Mouse (Mus musculus) testis, postnatal 10 days (tissue): Measurements from ENCODE around the gene Gm20403.
"Not testable (repeated sequence)": the region's sequence is repeated elsewhere in the genome, so short reads cannot be mapped to it uniquely, and the experiment has no call there.

Source experiments
- DNase-seq: peaks from one replicate; pipeline ENCODE4 v3.0.0; 2021; ENCODE audit warnings: low spot score

The Gm20403 gene

DNA sequence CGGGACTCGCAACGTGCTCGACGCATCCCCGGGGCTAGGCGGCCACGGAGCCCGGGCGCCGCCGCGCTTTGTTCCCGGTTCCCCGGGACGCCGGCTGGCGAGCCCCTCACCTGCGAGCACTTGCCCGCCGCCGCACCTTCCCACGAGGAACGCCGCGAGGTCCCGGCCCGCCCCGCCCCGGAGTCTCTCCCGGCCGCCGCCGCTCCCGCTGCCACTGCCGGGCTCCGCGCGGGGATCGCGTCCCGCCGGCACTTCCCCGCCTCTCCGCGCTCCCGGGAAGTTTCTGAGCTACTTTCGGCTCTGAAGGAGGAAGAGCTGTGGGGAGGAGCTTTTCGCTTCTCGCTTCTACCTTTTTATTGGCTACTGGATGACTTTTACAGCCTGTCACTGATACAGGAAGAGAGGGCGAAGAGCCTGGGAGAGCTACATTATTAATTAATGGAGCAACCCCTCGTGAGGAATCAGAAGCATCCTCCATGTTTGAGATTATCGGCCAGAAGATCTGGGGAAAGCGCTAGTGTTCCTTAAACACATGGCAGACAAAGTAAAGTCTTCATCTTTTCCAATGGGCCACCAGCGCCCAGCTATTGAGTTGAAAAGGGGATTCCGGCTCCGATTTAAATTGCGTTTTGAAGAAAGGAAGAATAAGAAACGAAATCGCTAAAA is at the start of gene Gm20403:
TSS of gene Gm20403 (minus strand) at position 478 of the 666 bp plus-strand sequence.
- peak; percentile 67 for DNase-seq

- no peak for DNase-seq
These were observed 40.8 kb upstream of the Gm20403 start for GRCm38 (mm10) chr12:55027088-55027487.

DNA sequence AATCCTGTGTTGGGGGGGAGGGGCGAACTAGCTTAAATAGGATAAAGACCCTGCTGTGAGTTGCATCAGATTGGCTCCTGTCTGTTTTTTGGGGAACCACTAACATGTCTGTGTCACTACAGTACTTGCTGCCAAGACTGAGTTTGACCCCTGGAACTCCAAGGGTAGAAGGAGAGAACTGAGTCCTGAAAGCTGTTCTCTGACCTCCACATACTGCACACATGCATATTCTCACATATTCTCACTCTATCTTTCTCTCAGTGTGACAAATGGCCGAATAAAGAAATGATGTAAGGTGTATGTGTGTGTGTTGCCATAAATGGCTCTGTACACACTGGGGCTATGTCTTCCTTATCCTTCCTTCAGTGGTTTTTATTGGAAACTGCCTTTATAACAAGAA is 37.0 kb upstream of the Gm20403 start:
- no peak for DNase-seq

DNA sequence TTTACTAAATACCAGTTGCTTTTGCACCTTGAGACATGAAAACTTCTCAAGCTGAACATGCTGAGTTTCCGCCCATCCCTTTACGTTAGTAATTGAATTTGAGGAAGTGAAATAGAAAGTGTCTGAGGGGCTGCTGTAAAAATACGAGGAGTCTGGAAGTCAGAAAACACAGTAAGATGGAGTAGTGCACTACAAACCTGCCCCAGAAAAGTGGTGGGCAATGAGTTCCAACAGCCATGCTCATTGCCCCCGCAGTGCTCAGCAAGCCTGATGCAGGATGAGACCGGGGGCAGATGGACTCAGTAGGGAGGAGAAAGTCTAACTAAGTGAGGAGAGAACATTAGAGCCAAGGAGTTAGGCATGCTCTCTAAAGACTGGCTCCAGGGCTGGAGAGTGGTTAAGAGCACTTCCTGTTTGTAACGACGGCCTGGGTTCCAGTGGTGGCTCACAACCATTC is 33.1 kb upstream of the Gm20403 start:
- no peak for DNase-seq

GRCm38 (mm10) chr12:55017119-55017721 is 30.9 kb upstream of the Gm20403 start:
- no peak for DNase-seq

- no peak for DNase-seq
These were observed 30.2 kb upstream of the Gm20403 start for GRCm38 (mm10) chr12:55016339-55017118.

- no peak for DNase-seq
These were observed 29.1 kb upstream of the Gm20403 start for GRCm38 (mm10) chr12:55015428-55015827.

- DNase-seq: no peak
These were observed 27.5 kb upstream of the Gm20403 start, which contains the start of gene Baz1a for GRCm38 (mm10) chr12:55013626-55014398. Baz1a (minus strand) TSS chr12:55014348.

- DNase-seq: no peak
These were observed 26.7 kb upstream of the Gm20403 start for GRCm38 (mm10) chr12:55013031-55013430.

- DNase-seq: no peak
These were observed 21.2 kb upstream of the Gm20403 start for GRCm38 (mm10) chr12:55007361-55008008.

- DNase-seq: no peak
These were observed 19.7 kb upstream of the Gm20403 start for GRCm38 (mm10) chr12:55006071-55006470.

- no peak for DNase-seq
These were observed 18.1 kb upstream of the Gm20403 start for GRCm38 (mm10) chr12:55004396-55004795.

DNA sequence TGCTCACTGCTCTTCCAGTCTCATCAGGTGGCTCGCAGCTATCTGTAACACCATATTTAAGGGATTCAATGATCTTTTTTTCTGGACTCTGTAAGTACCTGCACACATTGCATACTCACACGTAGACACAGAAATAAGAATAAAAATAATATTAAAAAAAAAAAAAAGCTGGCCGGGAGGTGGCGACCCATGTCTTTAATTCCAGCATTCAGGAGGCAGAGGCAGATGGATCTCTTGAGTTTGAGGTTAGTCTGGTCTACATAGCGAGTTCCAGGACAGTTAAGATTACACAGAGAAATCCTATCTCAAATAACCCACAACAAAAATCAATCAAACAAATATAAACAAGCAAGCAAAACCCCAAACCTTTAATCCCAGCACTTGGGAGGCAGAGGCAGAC is 17.5 kb upstream of the Gm20403 start:
- DNase-seq: no peak

- DNase-seq: not testable (repeated sequence)
These were observed 16.2 kb upstream of the Gm20403 start for GRCm38 (mm10) chr12:55002532-55002931.

GRCm38 (mm10) chr12:54999016-54999690 is 12.8 kb upstream of the Gm20403 start:
- no peak for DNase-seq

DNA sequence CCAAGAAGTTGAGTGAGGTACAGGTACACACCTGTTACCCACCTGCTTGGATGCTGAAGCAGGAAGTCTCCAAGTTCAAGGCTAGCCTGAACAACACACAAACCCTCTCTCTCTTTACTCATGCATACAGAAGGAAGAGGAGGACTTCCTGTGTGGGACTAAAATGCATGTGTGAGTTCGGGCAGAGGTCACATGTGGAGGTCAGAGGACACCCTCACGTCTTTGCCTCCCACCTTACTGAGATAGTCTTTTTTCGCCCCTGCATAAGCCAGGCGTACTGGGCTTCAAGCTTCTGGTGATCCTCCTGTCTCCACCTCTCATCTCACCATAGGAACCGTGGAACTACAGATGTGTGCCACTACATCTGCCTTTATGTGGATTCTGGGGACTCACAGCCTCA is 12.1 kb upstream of the Gm20403 start:
- DNase-seq: no peak

DNA sequence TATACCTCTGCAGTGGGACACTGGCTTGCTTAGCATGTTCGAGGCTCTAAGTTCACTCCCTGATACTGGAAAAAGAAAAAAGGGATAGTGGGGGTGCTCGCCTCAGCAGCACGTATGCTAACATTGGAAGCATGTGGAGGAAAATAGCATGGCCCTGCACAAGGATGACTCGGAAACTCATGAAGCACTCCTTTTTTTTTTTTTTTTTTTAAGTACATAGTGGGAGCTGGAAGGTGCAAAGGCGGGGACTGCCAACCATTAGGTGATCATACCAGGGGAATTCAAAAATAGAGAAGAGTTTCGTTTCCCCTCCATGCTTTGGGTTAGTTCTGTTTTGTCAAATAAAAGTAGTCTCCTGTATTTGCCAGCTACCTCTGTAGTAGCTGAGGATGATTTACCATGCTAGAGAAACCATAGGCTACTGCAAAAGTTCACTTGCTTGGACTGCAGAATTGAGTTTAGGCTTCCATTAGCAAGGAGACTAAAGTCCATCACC is 10.7 kb upstream of the Gm20403 start:
- no peak for DNase-seq

DNA sequence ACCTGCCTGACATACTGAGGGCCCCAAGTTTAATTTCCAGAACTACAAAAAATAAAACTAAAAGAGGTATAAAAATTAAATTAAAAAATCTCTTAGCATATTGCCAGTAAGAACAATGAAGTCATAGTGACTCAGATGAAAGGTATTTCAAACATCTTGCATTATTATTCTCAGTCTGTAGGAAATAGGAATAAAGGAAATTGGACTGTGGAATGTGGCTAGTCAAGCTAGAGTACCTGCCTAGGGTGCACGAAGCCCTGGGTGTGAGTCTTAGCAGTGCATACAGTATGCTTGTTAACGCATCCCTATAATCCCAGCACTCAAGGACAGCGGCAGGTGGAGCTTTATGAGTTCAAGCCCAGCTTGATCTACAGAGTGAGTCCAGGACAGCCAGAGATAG is 9.6 kb upstream of the Gm20403 start:
- DNase-seq: no peak

GRCm38 (mm10) chr12:54994418-54994817 is 8.1 kb upstream of the Gm20403 start:
- DNase-seq: no peak

DNA sequence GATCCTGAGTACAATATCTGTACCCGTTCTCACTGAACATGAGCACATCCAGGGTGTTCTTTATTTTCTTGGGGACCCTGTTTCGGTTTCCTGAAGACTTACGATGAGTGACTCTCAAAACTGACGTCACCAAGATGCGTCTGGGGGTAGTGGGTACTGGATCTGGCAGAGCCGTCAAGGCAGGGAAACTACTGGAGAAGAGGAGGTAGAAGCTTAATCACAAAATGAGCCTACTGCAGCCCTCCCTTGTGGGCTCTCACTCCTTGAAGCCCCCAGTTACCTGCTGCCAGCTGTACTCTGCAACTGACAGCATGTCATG is 7.7 kb upstream of the Gm20403 start:
- no peak for DNase-seq
